Mouse (Mus musculus): ENCODE data around the gene Akna. TPM values are rescaled to one million over a fixed set of nuclear protein-coding genes. Genes with fewer than 3 reads are reported as not detected.

The Akna gene
- polyA plus RNA-seq, 1 experiment, result 22.7 TPM

DNA sequence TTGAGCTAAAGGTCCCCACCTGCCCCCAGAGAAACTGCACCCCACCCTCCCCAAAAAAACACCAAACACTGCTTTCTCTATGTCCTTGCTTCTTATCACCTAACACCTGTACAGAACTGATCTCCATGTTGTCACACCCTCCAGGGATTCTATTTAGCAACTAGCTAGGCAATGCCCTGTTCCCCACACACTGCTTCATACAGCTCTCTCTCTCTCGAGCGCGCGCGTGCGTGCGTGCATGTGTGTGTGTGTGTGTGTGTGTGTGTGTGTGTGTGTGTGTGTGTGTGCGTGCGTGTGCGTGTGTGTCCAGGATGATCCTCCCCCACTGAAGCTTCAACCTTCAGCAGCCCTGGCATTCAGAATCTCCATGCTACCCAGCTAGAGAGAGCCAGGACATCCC lies 1.1 kb downstream of the Akna start:
- peaks cover 20% of the 10 kb centered on the region for H3K4me1 ChIP-seq (ENCODE audit: control insufficient read depth, insufficient read depth, low read length)
- 62% methylated on average over 10 of the region's 10 CpGs for WGBS
- TF ChIP-seq POLR2A (IDR thresholded peaks at IDR 0.05; ENCODE audit: borderline replicate concordance, extremely low read depth, low read depth, low read length) (no peak), CTCF (IDR thresholded peaks at IDR 0.05; ENCODE audit: insufficient read depth, low read length) (no peak)
- no peak for DNase-seq
- peak overlapping the region; percentile 76 for H3K4me3 ChIP-seq (replicated peaks; ENCODE audit: extremely low read depth, low read depth, low read length)

DNA sequence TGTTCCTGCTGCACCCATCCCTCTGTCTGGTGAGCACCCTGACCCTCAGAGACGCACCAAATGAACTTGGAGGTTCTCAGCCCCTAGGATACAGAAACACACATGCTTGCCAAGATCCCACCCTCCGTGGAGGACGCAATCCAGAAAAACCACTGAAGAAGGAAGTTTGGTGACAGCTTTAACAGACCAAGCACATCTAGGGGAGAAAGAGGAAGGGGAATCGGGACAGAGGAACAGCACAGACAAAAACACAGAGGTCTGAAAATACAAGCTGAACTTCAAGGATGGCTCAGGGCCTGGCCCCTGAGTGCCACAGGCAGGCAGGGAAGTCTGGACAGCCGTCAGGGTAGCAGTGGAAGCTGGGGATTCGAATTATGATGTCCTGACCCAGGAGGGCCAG lies 1.5 kb downstream of the Akna start:
- no peak for DNase-seq
- TF ChIP-seq CTCF (IDR thresholded peaks at IDR 0.05; ENCODE audit: insufficient read depth, low read length) (no peak), POLR2A (IDR thresholded peaks at IDR 0.05; ENCODE audit: borderline replicate concordance, extremely low read depth, low read depth, low read length) (no peak)
- 40% methylated on average over 6 of the region's 6 CpGs for WGBS
- Histone ChIP-seq H3K4me1 (ENCODE audit: control insufficient read depth, insufficient read depth, low read length) (peaks cover 20% of the 10 kb centered on the region), H3K4me3 (replicated peaks; ENCODE audit: extremely low read depth, low read depth, low read length) (peak overlapping the region; percentile 29)

DNA sequence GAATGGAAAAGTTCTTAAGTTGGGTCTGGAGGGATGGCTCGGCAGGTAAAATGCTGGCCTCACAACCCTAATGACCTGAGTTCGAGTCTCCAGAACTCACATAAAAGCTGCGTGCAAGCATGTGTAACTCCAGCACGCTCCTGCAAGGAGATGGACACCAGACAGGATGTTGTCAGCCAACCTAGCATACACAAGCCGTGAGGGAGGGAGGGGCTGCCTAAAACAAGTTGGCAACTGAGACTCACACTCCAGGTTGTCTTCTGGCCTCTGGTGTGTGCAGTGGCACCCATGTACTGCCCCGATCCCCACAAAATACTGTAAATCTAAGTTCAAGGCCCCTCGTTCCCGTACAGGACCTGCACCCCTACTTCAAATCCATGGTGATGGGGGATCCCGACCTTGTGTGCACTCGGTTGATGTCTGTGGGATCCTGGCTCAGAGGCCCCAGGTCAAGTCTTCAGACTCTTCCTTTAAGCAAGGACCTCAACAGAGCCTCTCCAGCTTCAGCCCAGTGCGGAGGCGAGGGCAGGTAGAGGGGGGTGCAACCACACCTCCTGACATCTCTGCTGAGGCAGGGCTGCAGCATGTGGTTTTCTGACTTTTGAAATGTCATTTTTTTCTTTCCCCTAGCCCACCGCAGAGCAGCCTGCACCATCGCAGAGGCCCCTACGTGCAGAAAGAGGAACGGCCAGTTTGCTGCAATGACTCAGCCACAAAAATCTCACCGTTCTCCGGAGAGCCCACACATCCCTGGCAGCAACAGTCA lies 2.4 kb downstream of the Akna start:
- DNase-seq, result no peak
- Histone ChIP-seq H3K4me1 (ENCODE audit: control insufficient read depth, insufficient read depth, low read length) (peaks cover 20% of the 10 kb centered on the region), H3K4me3 (replicated peaks; ENCODE audit: extremely low read depth, low read depth, low read length) (no peak overlapping the region)
- TF ChIP-seq CTCF (IDR thresholded peaks at IDR 0.05; ENCODE audit: insufficient read depth, low read length) (no peak), POLR2A (IDR thresholded peaks at IDR 0.05; ENCODE audit: borderline replicate concordance, extremely low read depth, low read depth, low read length) (no peak)
- 66% methylated on average over 18 of the region's 18 CpGs for WGBS

DNA sequence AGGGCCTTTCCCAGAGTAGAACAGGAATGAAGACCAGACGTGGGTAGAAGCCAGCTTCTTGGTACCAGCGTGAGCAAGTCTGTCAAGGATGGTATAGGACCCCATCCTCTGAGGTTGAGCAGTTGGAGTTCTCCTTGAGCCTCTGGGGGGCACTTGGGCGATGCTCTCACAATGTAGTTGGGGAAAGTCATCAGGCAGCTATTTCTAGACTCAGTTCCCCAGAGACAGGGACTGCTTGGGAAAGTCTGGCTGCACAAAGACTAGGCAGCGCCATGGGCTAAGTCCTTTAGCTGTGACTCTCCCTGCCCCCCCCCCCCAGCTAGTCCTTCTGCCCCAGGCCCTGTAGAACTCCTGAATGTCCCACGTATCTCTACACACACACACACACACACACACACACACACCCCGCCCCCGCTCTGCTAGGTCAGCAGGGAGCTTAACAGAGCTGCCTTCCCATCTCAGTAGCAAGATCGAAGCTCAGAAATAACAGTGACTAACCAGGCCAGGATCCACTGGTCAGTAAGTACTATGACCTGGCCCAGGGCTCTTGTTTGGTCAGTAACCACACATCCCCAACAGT lies 3.4 kb downstream of the Akna start:
- Histone ChIP-seq H3K4me1 (ENCODE audit: control insufficient read depth, insufficient read depth, low read length) (peaks cover 20% of the 10 kb centered on the region), H3K4me3 (replicated peaks; ENCODE audit: extremely low read depth, low read depth, low read length) (no peak overlapping the region)
- TF ChIP-seq POLR2A (IDR thresholded peaks at IDR 0.05; ENCODE audit: borderline replicate concordance, extremely low read depth, low read depth, low read length) (no peak), CTCF (IDR thresholded peaks at IDR 0.05; ENCODE audit: insufficient read depth, low read length) (no peak)
- no peak for DNase-seq
- 55% methylated on average over 8 of the region's 8 CpGs for WGBS

DNA sequence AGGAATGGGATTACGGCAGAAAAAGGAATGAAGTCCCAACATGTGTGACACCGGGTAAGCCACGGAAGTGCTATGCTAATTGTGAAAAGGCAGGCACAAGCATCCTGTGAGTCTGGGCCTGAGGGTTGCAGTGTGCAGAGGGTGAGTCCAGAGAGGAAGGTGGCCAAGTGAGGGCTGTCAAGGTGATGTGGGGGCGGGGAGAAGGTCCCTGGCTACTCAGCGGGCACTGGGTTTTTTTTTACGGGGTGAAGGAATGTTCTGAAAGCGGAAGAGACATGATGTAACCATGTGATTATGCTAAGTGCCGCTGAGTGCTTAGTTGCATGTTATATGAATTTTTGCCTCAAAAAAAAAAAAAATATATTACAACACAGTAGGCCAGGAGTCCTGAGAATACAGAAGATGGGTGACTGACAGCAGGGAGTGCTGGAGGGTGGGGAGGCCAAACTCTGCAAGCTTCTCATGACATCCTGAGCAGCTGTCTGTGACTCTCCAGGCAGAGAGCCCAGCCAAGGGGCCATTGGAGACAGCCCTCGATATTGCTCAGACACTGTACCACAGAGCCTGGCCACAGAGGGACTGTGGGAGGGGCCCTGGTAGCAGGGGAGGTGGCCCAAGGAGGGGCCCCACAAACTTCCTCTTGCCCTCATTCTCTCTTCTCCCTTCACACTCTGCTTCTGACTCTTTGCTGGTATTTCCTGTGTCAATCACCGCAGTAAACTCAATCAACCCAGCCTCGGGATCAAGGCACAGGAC lies 4.1 kb downstream of the Akna start:
- DNase-seq, result peak; percentile 37
- 21% methylated on average over 11 of the region's 11 CpGs for WGBS
- peaks cover 18% of the 10 kb centered on the region for H3K4me1 ChIP-seq (ENCODE audit: control insufficient read depth, insufficient read depth, low read length)
- H3K4me3 ChIP-seq (replicated peaks; ENCODE audit: extremely low read depth, low read depth, low read length), result no peak overlapping the region
- TF ChIP-seq CTCF (IDR thresholded peaks at IDR 0.05; ENCODE audit: insufficient read depth, low read length) (no peak), POLR2A (IDR thresholded peaks at IDR 0.05; ENCODE audit: borderline replicate concordance, extremely low read depth, low read depth, low read length) (no peak)

DNA sequence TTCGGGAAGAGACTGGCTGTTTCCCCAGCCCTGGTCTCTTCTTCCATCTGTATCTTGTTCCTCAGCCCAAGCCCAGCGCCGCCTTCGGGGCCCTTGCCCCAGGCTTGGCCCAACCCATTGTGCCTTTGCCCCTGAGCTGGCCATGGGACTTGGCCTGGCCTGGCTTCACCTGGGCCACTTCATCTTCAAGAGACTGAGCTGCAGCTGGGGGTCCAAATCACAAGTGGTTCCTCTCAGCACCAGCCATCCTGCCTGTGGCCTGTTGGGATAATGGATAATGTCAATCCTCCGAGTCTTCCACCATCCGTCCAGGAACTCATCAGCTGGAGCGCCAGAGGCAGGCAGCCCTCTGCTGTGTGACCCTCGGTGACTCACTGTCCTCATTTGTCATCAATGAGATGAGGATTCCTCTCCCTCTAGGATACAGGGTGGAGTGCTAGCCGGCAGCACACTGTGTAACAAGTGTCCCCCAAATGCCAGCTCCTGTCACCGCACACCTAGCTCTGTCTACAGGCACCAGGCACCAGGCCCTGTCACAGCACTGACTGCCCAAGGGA lies 5.1 kb downstream of the Akna start:
- no peak for TF ChIP-seq POLR2A (IDR thresholded peaks at IDR 0.05; ENCODE audit: borderline replicate concordance, extremely low read depth, low read depth, low read length)
- TF ChIP-seq CTCF (IDR thresholded peaks at IDR 0.05; ENCODE audit: insufficient read depth, low read length), result no peak
- Histone ChIP-seq H3K4me1 (ENCODE audit: control insufficient read depth, insufficient read depth, low read length) (peaks cover 15% of the 10 kb centered on the region), H3K4me3 (replicated peaks; ENCODE audit: extremely low read depth, low read depth, low read length) (no peak overlapping the region)
- no peak for DNase-seq
- 88% methylated on average over 10 of the region's 10 CpGs for WGBS

DNA sequence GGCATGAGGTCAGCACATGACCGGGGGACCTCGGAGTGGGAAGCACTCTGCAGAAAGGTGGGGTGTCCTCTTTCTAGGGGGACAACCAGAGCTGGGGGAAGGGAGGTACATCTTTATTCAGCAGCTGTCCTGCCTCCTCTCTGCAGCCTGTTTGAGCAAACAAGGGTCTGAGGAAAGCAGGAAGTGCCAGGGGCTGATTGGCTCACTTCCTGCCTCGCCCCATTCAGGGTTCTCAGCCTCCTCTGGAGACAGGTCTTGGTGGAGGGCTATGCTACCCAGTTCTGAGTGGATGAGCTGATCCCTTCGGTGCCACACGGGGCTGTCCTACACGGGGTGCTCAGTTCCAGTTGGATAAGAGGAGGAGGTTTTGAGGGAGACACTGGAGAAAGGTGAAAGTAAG lies 11.8 kb downstream of the Akna start:
- no peak for TF ChIP-seq CTCF (IDR thresholded peaks at IDR 0.05; ENCODE audit: insufficient read depth, low read length)
- no peak for TF ChIP-seq POLR2A (IDR thresholded peaks at IDR 0.05; ENCODE audit: borderline replicate concordance, extremely low read depth, low read depth, low read length)
- Histone ChIP-seq H3K4me3 (replicated peaks; ENCODE audit: extremely low read depth, low read depth, low read length) (no peak overlapping the region), H3K4me1 (ENCODE audit: control insufficient read depth, insufficient read depth, low read length) (peaks cover 8% of the 10 kb centered on the region)
- DNase-seq, result no peak
- 46% methylated on average over 6 of the region's 6 CpGs for WGBS

DNA sequence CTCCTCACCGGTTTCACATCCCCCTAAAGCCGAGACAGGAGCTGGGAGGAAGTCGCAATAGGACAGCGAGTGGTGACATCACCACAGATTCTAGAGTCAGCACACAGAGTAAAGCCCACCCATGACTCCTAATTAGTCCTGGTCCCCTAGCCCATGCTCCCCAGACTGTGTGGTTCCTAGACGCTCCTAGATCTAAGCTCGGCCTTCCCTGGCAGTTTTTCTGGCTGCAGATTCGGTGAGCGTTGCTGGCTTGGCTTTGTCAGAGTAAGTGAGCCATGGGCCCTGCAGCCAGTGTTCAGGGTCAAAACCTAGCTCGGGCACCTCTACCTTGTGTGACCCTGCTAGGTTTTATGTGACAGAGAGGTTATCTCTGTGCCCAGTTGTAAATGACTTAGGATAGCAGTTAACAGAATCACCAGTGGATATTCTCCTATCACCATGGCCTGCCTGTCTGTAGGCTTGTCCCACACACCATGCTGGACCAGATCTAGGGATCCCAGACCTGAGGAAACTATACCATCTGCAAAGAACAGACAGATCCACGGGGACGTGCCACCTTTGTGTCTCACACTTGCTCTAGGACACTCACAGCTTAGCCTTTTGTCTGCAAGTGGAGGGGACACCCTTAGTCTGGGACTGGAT lies 13.1 kb downstream of the Akna start:
- TF ChIP-seq CTCF (IDR thresholded peaks at IDR 0.05; ENCODE audit: insufficient read depth, low read length), result no peak
- no peak for TF ChIP-seq POLR2A (IDR thresholded peaks at IDR 0.05; ENCODE audit: borderline replicate concordance, extremely low read depth, low read depth, low read length)
- H3K4me1 ChIP-seq (ENCODE audit: control insufficient read depth, insufficient read depth, low read length), result peaks cover 11% of the 10 kb centered on the region
- DNase-seq, result no peak
- H3K4me3 ChIP-seq (replicated peaks; ENCODE audit: extremely low read depth, low read depth, low read length), result no peak overlapping the region
- 76% methylated on average over 11 of the region's 11 CpGs for WGBS
